Mouse (Mus musculus): Measurements from ENCODE around the gene Syngr3. TPM values are rescaled to one million over a fixed set of nuclear protein-coding genes. Genes with fewer than 3 reads are reported as not detected.

Gene Syngr3
- polyA plus RNA-seq, 1 experiment, result 0.30 TPM

DNA sequence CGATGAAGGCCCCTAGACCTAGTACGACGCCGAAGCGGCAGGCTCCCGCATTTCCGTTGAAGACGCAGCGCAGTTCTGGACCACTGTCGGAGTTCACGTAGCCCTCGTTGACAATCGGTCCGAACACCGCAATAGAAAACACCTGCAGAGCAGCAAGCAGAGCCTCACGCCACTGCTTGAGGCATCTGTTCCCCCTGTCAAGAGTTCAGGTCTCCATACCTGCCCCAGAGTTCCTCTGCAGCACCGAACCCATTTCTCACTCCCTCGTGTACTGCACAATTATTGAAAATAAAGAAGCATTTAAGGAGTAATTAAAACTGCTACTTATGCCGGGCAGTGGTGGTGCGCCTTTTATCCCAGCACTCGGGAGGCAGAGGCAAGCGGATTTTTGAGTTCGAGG lies 2.2 kb downstream of the Syngr3 start:
- no peaks in the 10 kb centered on the region for H3K36me3 ChIP-seq (ENCODE audit: control insufficient read depth, insufficient read depth, low read length)
- peaks cover 23% of the 10 kb centered on the region for H3K4me1 ChIP-seq (ENCODE audit: control insufficient read depth, insufficient read depth, low read length)
- H3K27me3 ChIP-seq (ENCODE audit: control insufficient read depth, insufficient read depth, low read length), result no peaks in the 10 kb centered on the region
- H3K4me3 ChIP-seq (ENCODE audit: control insufficient read depth, low read depth, low read length), result peak overlapping the region; percentile 76
- H3K27ac ChIP-seq (ENCODE audit: control insufficient read depth, insufficient read depth, low read depth, low read length), result no peak overlapping the region
- TF ChIP-seq POLR2A (IDR thresholded peaks at IDR 0.05; ENCODE audit: control insufficient read depth, low read depth, low read length), result no peak
- TF ChIP-seq CTCF (IDR thresholded peaks at IDR 0.05; ENCODE audit: control insufficient read depth, insufficient read depth, insufficient replicate concordance, low read depth, low read length), result no peak

DNA sequence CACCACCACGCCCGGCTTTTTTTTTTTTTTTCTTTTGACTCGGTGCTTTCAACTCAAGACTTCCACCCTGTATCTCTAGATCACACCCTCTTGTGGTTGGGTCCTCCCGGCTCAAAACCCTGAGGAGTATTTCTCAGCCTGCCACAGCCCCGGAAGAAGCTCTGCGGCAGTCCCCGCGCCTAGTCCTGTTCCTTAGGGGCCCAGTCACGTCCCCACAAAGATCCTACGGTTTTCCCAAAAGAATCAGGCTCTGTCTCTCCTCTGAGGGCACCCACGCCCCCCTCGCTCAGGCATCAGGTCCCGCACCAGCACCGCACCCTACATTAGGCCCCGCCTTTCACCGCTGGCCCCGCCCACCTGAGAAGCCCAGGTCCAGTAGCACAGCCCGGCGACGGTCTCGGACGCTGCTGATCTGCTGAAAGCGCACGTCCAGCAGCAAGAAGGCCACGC lies 2.6 kb downstream of the Syngr3 start:
- H3K4me3 ChIP-seq (ENCODE audit: control insufficient read depth, low read depth, low read length), result peak overlapping the region; percentile 76
- H3K36me3 ChIP-seq (ENCODE audit: control insufficient read depth, insufficient read depth, low read length), result no peaks in the 10 kb centered on the region
- TF ChIP-seq CTCF (IDR thresholded peaks at IDR 0.05; ENCODE audit: control insufficient read depth, insufficient read depth, insufficient replicate concordance, low read depth, low read length) (no peak; the same call in 1 of the 2 replicates), POLR2A (IDR thresholded peaks at IDR 0.05; ENCODE audit: control insufficient read depth, low read depth, low read length) (no peak)
- no peaks in the 10 kb centered on the region for H3K27me3 ChIP-seq (ENCODE audit: control insufficient read depth, insufficient read depth, low read length)
- no peak overlapping the region for H3K27ac ChIP-seq (ENCODE audit: control insufficient read depth, insufficient read depth, low read depth, low read length)
- H3K4me1 ChIP-seq (ENCODE audit: control insufficient read depth, insufficient read depth, low read length), result peaks cover 23% of the 10 kb centered on the region

DNA sequence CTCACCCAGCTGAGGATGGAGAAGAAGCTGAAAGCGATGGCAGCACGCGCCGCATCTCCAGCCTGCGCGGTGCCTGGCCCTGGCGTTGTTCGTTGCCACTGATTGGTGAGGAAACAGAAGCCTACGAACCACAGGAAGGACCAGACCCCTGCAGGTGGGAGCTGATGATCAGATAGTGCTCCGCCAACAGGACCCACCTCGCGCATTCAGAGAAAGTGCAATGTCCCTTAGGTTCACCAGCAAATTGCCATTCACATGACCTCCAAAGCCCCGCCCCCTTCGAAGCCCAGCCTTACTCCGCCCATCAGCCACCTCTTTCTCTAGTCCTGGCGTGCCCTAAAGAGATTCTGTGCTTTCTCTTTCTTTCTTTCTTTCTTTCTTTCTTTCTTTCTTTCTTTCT lies 3.2 kb downstream of the Syngr3 start:
- Histone ChIP-seq H3K4me1 (ENCODE audit: control insufficient read depth, insufficient read depth, low read length) (peaks cover 23% of the 10 kb centered on the region), H3K27me3 (ENCODE audit: control insufficient read depth, insufficient read depth, low read length) (no peaks in the 10 kb centered on the region), H3K36me3 (ENCODE audit: control insufficient read depth, insufficient read depth, low read length) (no peaks in the 10 kb centered on the region), H3K4me3 (ENCODE audit: control insufficient read depth, low read depth, low read length) (peak overlapping the region; percentile 49; the same call in 1 of the 2 replicates), H3K27ac (ENCODE audit: control insufficient read depth, insufficient read depth, low read depth, low read length) (no peak overlapping the region)
- TF ChIP-seq CTCF (IDR thresholded peaks at IDR 0.05; ENCODE audit: control insufficient read depth, insufficient read depth, insufficient replicate concordance, low read depth, low read length) (no peak), POLR2A (IDR thresholded peaks at IDR 0.05; ENCODE audit: control insufficient read depth, low read depth, low read length) (no peak)

DNA sequence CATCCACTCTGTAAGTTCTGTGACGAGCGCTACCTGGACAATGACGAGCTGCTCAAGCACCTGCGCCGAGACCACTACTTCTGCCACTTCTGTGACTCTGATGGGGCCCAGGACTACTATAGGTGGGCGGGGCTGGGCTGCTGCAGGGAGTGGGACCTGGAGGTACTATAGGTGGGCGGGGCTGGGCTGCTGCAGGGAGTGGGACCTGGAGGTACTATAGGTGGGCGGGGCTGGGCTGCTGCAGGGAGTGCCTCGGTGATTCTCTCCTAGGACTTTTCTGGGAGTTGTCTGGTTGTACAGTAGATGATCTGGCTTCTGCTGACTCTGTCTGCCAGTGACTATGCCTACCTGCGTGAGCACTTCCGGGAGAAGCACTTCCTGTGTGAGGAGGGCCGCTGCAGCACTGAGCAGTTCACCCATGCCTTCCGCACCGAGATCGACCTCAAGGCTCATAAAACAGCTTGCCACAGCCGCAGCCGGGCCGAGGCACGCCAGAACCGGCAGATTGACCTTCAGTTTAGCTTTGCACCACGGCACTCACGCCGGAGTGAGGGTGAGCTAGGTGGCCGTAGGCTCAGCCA lies 12.2 kb downstream of the Syngr3 start:
- Histone ChIP-seq H3K27ac (ENCODE audit: control insufficient read depth, insufficient read depth, low read depth, low read length) (no peak overlapping the region), H3K36me3 (ENCODE audit: control insufficient read depth, insufficient read depth, low read length) (no peaks in the 10 kb centered on the region; the same call in none of the 2 replicates)

DNA sequence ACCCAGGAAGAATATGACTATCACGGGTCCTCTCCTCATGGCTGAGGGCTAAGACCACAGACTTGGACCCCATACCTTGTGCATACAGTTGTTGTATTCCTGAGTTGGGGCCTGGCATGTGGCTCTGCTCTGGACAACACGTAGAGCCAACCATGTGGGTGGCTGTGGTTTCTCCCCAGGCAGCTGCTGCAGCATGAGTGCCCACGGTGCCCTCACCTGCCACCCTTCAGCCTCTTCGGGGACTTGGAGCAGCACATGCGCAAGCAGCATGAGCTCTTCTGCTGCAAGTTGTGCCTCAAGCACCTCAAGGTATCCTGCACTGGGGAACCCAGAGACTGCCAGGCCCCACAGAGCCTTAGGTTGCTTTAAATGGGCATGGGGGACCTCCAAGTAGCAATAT lies 12.9 kb downstream of the Syngr3 start:
- TF ChIP-seq POLR2A (IDR thresholded peaks at IDR 0.05; ENCODE audit: control insufficient read depth, low read depth, low read length), result no peak
- TF ChIP-seq CTCF (IDR thresholded peaks at IDR 0.05; ENCODE audit: control insufficient read depth, insufficient read depth, insufficient replicate concordance, low read depth, low read length), result no peak
- H3K36me3 ChIP-seq (ENCODE audit: control insufficient read depth, insufficient read depth, low read length), result no peaks in the 10 kb centered on the region; the same call in none of the 2 replicates

More for the DNA sequence above, 12.2 kb downstream of the Syngr3 start:
- Histone ChIP-seq H3K4me3 (ENCODE audit: control insufficient read depth, low read depth, low read length) (no peak overlapping the region), H3K4me1 (ENCODE audit: control insufficient read depth, insufficient read depth, low read length) (peaks cover 4% of the 10 kb centered on the region), H3K27me3 (ENCODE audit: control insufficient read depth, insufficient read depth, low read length) (no peaks in the 10 kb centered on the region)
- TF ChIP-seq POLR2A (IDR thresholded peaks at IDR 0.05; ENCODE audit: control insufficient read depth, low read depth, low read length) (no peak), CTCF (IDR thresholded peaks at IDR 0.05; ENCODE audit: control insufficient read depth, insufficient read depth, insufficient replicate concordance, low read depth, low read length) (no peak)

DNA sequence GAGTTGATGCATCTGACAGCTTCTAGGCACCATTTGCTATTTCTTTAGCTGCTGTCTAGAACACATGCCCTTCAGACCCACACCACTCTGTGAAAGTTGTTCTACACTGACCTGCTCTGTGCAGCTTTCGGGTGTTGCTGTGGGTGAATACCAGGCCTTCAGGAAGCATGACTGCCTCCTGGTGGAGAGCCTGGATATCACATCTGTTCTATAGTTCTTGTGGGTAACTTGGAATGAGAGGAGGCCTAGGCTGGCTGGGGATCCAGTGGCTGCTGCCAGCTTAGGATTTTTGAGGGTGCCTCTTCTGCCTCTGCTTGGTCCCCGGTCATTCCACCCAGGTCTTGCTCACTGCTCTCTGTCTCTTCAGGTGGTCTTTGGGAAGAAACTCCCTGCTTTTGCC lies 13.6 kb downstream of the Syngr3 start:
- Histone ChIP-seq H3K27me3 (ENCODE audit: control insufficient read depth, insufficient read depth, low read length) (no peaks in the 10 kb centered on the region), H3K27ac (ENCODE audit: control insufficient read depth, insufficient read depth, low read depth, low read length) (no peak overlapping the region), H3K4me1 (ENCODE audit: control insufficient read depth, insufficient read depth, low read length) (peaks cover 4% of the 10 kb centered on the region), H3K4me3 (ENCODE audit: control insufficient read depth, low read depth, low read length) (no peak overlapping the region), H3K36me3 (ENCODE audit: control insufficient read depth, insufficient read depth, low read length) (no peaks in the 10 kb centered on the region; the same call in 1 of the 2 replicates)
- TF ChIP-seq POLR2A (IDR thresholded peaks at IDR 0.05; ENCODE audit: control insufficient read depth, low read depth, low read length) (no peak), CTCF (IDR thresholded peaks at IDR 0.05; ENCODE audit: control insufficient read depth, insufficient read depth, insufficient replicate concordance, low read depth, low read length) (peak; percentile 46; the same call in 1 of the 2 replicates)

More for the DNA sequence above, 12.9 kb downstream of the Syngr3 start:
- Histone ChIP-seq H3K27ac (ENCODE audit: control insufficient read depth, insufficient read depth, low read depth, low read length) (no peak overlapping the region), H3K4me3 (ENCODE audit: control insufficient read depth, low read depth, low read length) (no peak overlapping the region), H3K27me3 (ENCODE audit: control insufficient read depth, insufficient read depth, low read length) (no peaks in the 10 kb centered on the region), H3K4me1 (ENCODE audit: control insufficient read depth, insufficient read depth, low read length) (peaks cover 4% of the 10 kb centered on the region)

DNA sequence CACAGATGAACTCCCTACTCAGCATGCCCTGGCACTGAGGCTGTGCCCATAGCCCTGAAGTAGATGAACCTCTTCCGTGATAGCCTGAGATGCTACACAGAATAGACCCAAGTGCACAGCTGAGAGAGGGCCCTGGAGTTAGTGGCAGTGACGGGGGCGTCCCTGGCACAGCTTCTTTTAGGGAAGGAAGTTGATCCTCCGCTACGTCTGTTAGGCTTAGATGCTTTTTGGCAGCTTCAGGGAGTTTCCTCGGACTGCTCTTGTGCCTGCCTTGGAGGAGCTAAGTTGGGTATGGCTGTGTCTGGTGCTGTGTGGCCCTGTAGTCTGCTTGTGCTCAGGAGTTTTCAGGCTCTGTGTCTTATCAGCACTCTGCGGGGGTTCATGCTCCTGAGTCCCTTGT lies 15.5 kb downstream of the Syngr3 start:
- Histone ChIP-seq H3K4me1 (ENCODE audit: control insufficient read depth, insufficient read depth, low read length) (peaks cover 4% of the 10 kb centered on the region), H3K36me3 (ENCODE audit: control insufficient read depth, insufficient read depth, low read length) (no peaks in the 10 kb centered on the region; the same call in 1 of the 2 replicates), H3K4me3 (ENCODE audit: control insufficient read depth, low read depth, low read length) (no peak overlapping the region), H3K27ac (ENCODE audit: control insufficient read depth, insufficient read depth, low read depth, low read length) (no peak overlapping the region), H3K27me3 (ENCODE audit: control insufficient read depth, insufficient read depth, low read length) (no peaks in the 10 kb centered on the region)
- TF ChIP-seq CTCF (IDR thresholded peaks at IDR 0.05; ENCODE audit: control insufficient read depth, insufficient read depth, insufficient replicate concordance, low read depth, low read length) (no peak), POLR2A (IDR thresholded peaks at IDR 0.05; ENCODE audit: control insufficient read depth, low read depth, low read length) (no peak)

All from testis, adult 2 months (tissue).